Mouse (Mus musculus) stomach, postnatal 0 days (tissue): ENCODE measurements around the gene Snap29. TPM values are rescaled to one million over a fixed set of nuclear protein-coding genes. Genes with fewer than 3 reads are reported as not detected.
A peak's percentile ranks its signal among the peaks of the same experiment; 100 is the strongest.

ENCODE experiments used
- ATAC-seq: fragments of 200-750 bp; cut with Nextera tagmentation; 2 replicates; pipeline ENCODE4 v1.8.0; 2017; ENCODE audit not compliant: low FRiP score, low TSS enrichment
- DNase-seq: peaks from one replicate; pipeline ENCODE4 v3.0.0-alpha.2; 2016; ENCODE audit warnings: low spot score
- H3K27ac ChIP-seq: fragments of 300-500 bp; sonication (generic); replicated peaks from 2 replicates; pipeline ENCODE4 v1.5.1; 2014; ENCODE audit warnings: mild to moderate bottlenecking, control low read depth
- H3K27me3 ChIP-seq: fragments of 300-500 bp; sonication (generic); 2 replicates; pipeline ENCODE4 v1.6.1; 2014; ENCODE audit warnings: low read length; ENCODE audit not compliant: control insufficient read depth, insufficient read depth
- H3K36me3 ChIP-seq: fragments of 300-500 bp; sonication (generic); 2 replicates; pipeline ENCODE4 v1.6.1; 2014; ENCODE audit warnings: low read length, mixed read lengths; ENCODE audit not compliant: control insufficient read depth, insufficient read depth
- H3K4me1 ChIP-seq: fragments of 300-500 bp; sonication (generic); replicated peaks from 2 replicates; pipeline ENCODE4 v1.6.1; 2014; ENCODE audit warnings: antibody characterized with exemption; ENCODE audit not compliant: control insufficient read depth, insufficient read depth
- H3K4me2 ChIP-seq: fragments of 300-500 bp; sonication (generic); replicated peaks from 2 replicates; pipeline ENCODE4 v1.6.1; 2014; ENCODE audit warnings: low read depth, mild to moderate bottlenecking, control low read depth, moderate library complexity
- H3K4me3 ChIP-seq: fragments of 300-500 bp; sonication (generic); 2 replicates; pipeline ENCODE4 v1.5.1; 2014; ENCODE audit warnings: low read depth, low read length, control low read depth
- H3K9ac ChIP-seq: fragments of 300-500 bp; sonication (generic); 2 replicates; pipeline ENCODE4 v1.6.1; 2014; ENCODE audit warnings: mild to moderate bottlenecking, low read length, control low read depth, mixed read lengths
- H3K9me3 ChIP-seq: fragments of 300-500 bp; sonication (generic); 2 replicates; pipeline ENCODE4 v1.6.1; 2016; ENCODE audit warnings: low read length; ENCODE audit not compliant: control insufficient read depth
- CTCF ChIP-seq: IDR thresholded peaks from 2 replicates; pipeline ENCODE4 v1.5.1; 2016; ENCODE audit warnings: antibody characterized with exemption, low read depth, mild to moderate bottlenecking, moderate library complexity
- EP300 ChIP-seq: optimal IDR thresholded peaks from 2 replicates; pipeline ENCODE3; 2016; ENCODE audit warnings: antibody characterized with exemption
- WGBS: fragments of 180-500 bp; shearing (Covaris S2); extraction: QIAGEN DNeasy Blood & Tissue Kit; methylation state at CpG from one replicate; pipeline ENCODE4 v1.1.7; 2014; 5-methylcytosine and 5-hydroxymethylcytosine counted together
- polyA plus RNA-seq: library from polyadenylated mRNA; unstranded; fragments of >200 nt; fragmentation: Nextera tagmentation; extraction: Ambion mirVana; gene quantifications from 2 replicates; pipeline ENCODE4 v1.2.1, GENCODE M21; 2015

The Snap29 gene
- polyA plus RNA-seq, 1 experiment from 2014 or later: 13.8 TPM

- H3K9ac ChIP-seq: no peak overlapping the region
- no peak for ATAC-seq
- H3K36me3 ChIP-seq: peaks cover 5% of the 10 kb centered on the region
- H3K9me3 ChIP-seq: no peaks in the 10 kb centered on the region
- no peak overlapping the region for H3K27ac ChIP-seq
- 53% methylated on average over 2 of the region's 2 CpGs for WGBS
- DNase-seq: no peak
- no peaks in the 10 kb centered on the region for H3K27me3 ChIP-seq
- no peak overlapping the region for H3K4me3 ChIP-seq
- TF ChIP-seq CTCF (peak; percentile 73), EP300 (no peak)
- no peaks in the 10 kb centered on the region for H3K4me1 ChIP-seq
- no peak overlapping the region for H3K4me2 ChIP-seq
Observed at GRCm38 (mm10) chr16:17432576-17432975, 26.8 kb downstream of the Snap29 start.

- Histone ChIP-seq H3K27me3 (no peaks in the 10 kb centered on the region), H3K27ac (peak within 1 kb of the TSS; percentile 96), H3K4me1 (0 out of 2 replicates have a peak, but pooled peaks cover 2% of the 10 kb centered on the region), H3K4me2 (peak within 1 kb of the TSS; percentile 68), H3K36me3 (no peaks in the 10 kb centered on the region), H3K9me3 (no peaks in the 10 kb centered on the region), H3K9ac (peak within 1 kb of the TSS; percentile 90), H3K4me3 (peak within 1 kb of the TSS; percentile 97)
- 0 out of 2 replicates have a peak, but pooled peaks have one; percentile 4 for TF ChIP-seq CTCF
- TF ChIP-seq EP300: no peak
- ATAC-seq (peak; percentile 96), DNase-seq (peak; percentile 98)
- under 1% methylated on average over 62 of the region's 63 CpGs for whole genome bisulfite sequencing
Observed at GRCm38 (mm10) chr16:17451541-17452372, 46.0 kb downstream of the Snap29 start, which contains the start of gene Crkl. Crkl (plus strand) TSS chr16:17451987.

- Histone ChIP-seq H3K27me3 (no peaks in the 10 kb centered on the region), H3K4me2 (peak overlapping the region; percentile 68), H3K4me1 (0 out of 2 replicates have a peak, but pooled peaks cover 2% of the 10 kb centered on the region), H3K9me3 (no peaks in the 10 kb centered on the region), H3K9ac (peak overlapping the region; percentile 90), H3K27ac (peak overlapping the region; percentile 96), H3K36me3 (no peaks in the 10 kb centered on the region), H3K4me3 (peak overlapping the region; percentile 97)
- DNase-seq: peak; percentile 58
- TF ChIP-seq CTCF (no peak; the same call in 1 of the 2 replicates), EP300 (no peak)
- WGBS: 0% methylated on average over 24 of the region's 24 CpGs
- ATAC-seq: no peak; the same call in none of the 2 replicates
Observed at GRCm38 (mm10) chr16:17452373-17452715, 46.6 kb downstream of the Snap29 start.

- WGBS: 100% methylated on average over 1 of the region's 1 CpGs
- no peaks in the 10 kb centered on the region for H3K36me3 ChIP-seq
- TF ChIP-seq EP300: no peak
- no peak for TF ChIP-seq CTCF
- H3K27me3 ChIP-seq: no peaks in the 10 kb centered on the region
- no peak overlapping the region for H3K4me3 ChIP-seq
- H3K4me1 ChIP-seq: 0 out of 2 replicates have a peak, but pooled peaks cover 2% of the 10 kb centered on the region
- DNase-seq (no peak), ATAC-seq (no peak)
- no peaks in the 10 kb centered on the region for H3K9me3 ChIP-seq
- no peak overlapping the region for H3K9ac ChIP-seq
- H3K4me2 ChIP-seq: no peak overlapping the region
- H3K27ac ChIP-seq: no peak overlapping the region
Observed at GRCm38 (mm10) chr16:17456901-17457300, 51.1 kb downstream of the Snap29 start.

GRCm38 (mm10) chr16:17460254-17460653 lies 54.5 kb downstream of the Snap29 start:
- WGBS: 91% methylated on average over 4 of the region's 4 CpGs
- no peak overlapping the region for H3K9ac ChIP-seq
- H3K4me1 ChIP-seq: no peaks in the 10 kb centered on the region

GRCm38 (mm10) chr16:17461596-17461995 lies 55.8 kb downstream of the Snap29 start:
- no peaks in the 10 kb centered on the region for H3K4me1 ChIP-seq

More at GRCm38 (mm10) chr16:17460254-17460653, 54.5 kb downstream of the Snap29 start:
- no peaks in the 10 kb centered on the region for H3K9me3 ChIP-seq
- DNase-seq: peak; percentile 20
- TF ChIP-seq CTCF (peak; percentile 68), EP300 (no peak)
- H3K4me2 ChIP-seq: no peak overlapping the region
- H3K36me3 ChIP-seq: no peaks in the 10 kb centered on the region
- no peaks in the 10 kb centered on the region for H3K27me3 ChIP-seq
- H3K4me3 ChIP-seq: no peak overlapping the region
- no peak overlapping the region for H3K27ac ChIP-seq
- no peak for ATAC-seq

More at GRCm38 (mm10) chr16:17461596-17461995, 55.8 kb downstream of the Snap29 start:
- TF ChIP-seq EP300: no peak
- Histone ChIP-seq H3K9me3 (no peaks in the 10 kb centered on the region), H3K4me2 (no peak overlapping the region), H3K9ac (no peak overlapping the region), H3K4me3 (no peak overlapping the region), H3K27ac (no peak overlapping the region), H3K27me3 (no peaks in the 10 kb centered on the region), H3K36me3 (no peaks in the 10 kb centered on the region)
- ATAC-seq (no peak), DNase-seq (no peak)
- WGBS: 86% methylated on average over 1 of the region's 1 CpGs
